Mouse (Mus musculus): ENCODE data around the gene Cotl1. TPM values are rescaled to one million over a fixed set of nuclear protein-coding genes. Genes with fewer than 3 reads are reported as not detected.
A peak's percentile ranks its signal among the peaks of the same experiment; 100 is the strongest.

The Cotl1 gene
- total and polyA plus RNA-seq, 2 experiments from 2014 or later = 85.4 to 269 TPM

GRCm38 (mm10) chr8:119784676-119785075 lies 55.7 kb downstream of the Cotl1 start:
- no peak for ATAC-seq

GRCm38 (mm10) chr8:119784141-119784574 lies 56.2 kb downstream of the Cotl1 start:
- Histone ChIP-seq H3K9me3 (ENCODE audit: low read length) (no peaks in the 10 kb centered on the region), H3K36me3 (ENCODE audit: insufficient read depth, low read length) (no peaks in the 10 kb centered on the region), H3K4me1 (ENCODE audit: insufficient read depth, low read length) (no peaks in the 10 kb centered on the region), H3K27me3 (ENCODE audit: insufficient read depth, low read length) (no peaks in the 10 kb centered on the region), H3K4me2 (ENCODE audit: low read depth, low read length) (no peak overlapping the region), H3K9ac (replicated peaks; ENCODE audit: low read length) (no peak overlapping the region), H3K4me3 (ENCODE audit: low read length) (no peak overlapping the region), H3K27ac (no peak overlapping the region)
- ATAC-seq = no peak
- no peak for DNase-seq (ENCODE audit: low spot score)
- WGBS = 56% methylated on average over 9 of the region's 9 CpGs
- no peak for TF ChIP-seq CTCF (IDR thresholded peaks at IDR 0.05; ENCODE audit: low read depth)

More at GRCm38 (mm10) chr8:119784676-119785075, 55.7 kb downstream of the Cotl1 start:
- Histone ChIP-seq H3K9me3 (ENCODE audit: low read length) (no peaks in the 10 kb centered on the region), H3K36me3 (ENCODE audit: insufficient read depth, low read length) (no peaks in the 10 kb centered on the region), H3K4me3 (ENCODE audit: low read length) (no peak overlapping the region), H3K9ac (replicated peaks; ENCODE audit: low read length) (no peak overlapping the region), H3K4me1 (ENCODE audit: insufficient read depth, low read length) (no peaks in the 10 kb centered on the region), H3K27me3 (ENCODE audit: insufficient read depth, low read length) (no peaks in the 10 kb centered on the region), H3K4me2 (ENCODE audit: low read depth, low read length) (no peak overlapping the region), H3K27ac (no peak overlapping the region)
- no peak for TF ChIP-seq CTCF (IDR thresholded peaks at IDR 0.05; ENCODE audit: low read depth)
- WGBS = 56% methylated on average over 7 of the region's 7 CpGs
- no peak for DNase-seq (ENCODE audit: low spot score)

GRCm38 (mm10) chr8:119783579-119783978 lies 56.8 kb downstream of the Cotl1 start:
- TF ChIP-seq CTCF (IDR thresholded peaks at IDR 0.05; ENCODE audit: low read depth) = no peak
- Histone ChIP-seq H3K9ac (replicated peaks; ENCODE audit: low read length) (no peak overlapping the region), H3K9me3 (ENCODE audit: low read length) (no peaks in the 10 kb centered on the region), H3K4me3 (ENCODE audit: low read length) (no peak overlapping the region), H3K36me3 (ENCODE audit: insufficient read depth, low read length) (no peaks in the 10 kb centered on the region), H3K27me3 (ENCODE audit: insufficient read depth, low read length) (no peaks in the 10 kb centered on the region), H3K27ac (no peak overlapping the region), H3K4me1 (ENCODE audit: insufficient read depth, low read length) (peaks cover 3% of the 10 kb centered on the region; the same call in 1 of the 2 replicates), H3K4me2 (ENCODE audit: low read depth, low read length) (no peak overlapping the region)
- 82% methylated on average over 6 of the region's 6 CpGs for WGBS
- no peak for DNase-seq (ENCODE audit: low spot score)
- no peak for ATAC-seq

GRCm38 (mm10) chr8:119782715-119783114 lies 57.6 kb downstream of the Cotl1 start:
- WGBS = 4% methylated on average over 5 of the region's 5 CpGs
- DNase-seq (ENCODE audit: low spot score) (peak; percentile 92), ATAC-seq (no peak)
- Histone ChIP-seq H3K9ac (replicated peaks; ENCODE audit: low read length) (no peak overlapping the region), H3K4me3 (ENCODE audit: low read length) (no peak overlapping the region), H3K27ac (no peak overlapping the region), H3K27me3 (ENCODE audit: insufficient read depth, low read length) (no peaks in the 10 kb centered on the region), H3K36me3 (ENCODE audit: insufficient read depth, low read length) (no peaks in the 10 kb centered on the region), H3K9me3 (ENCODE audit: low read length) (no peaks in the 10 kb centered on the region), H3K4me2 (ENCODE audit: low read depth, low read length) (no peak overlapping the region), H3K4me1 (ENCODE audit: insufficient read depth, low read length) (peaks cover 7% of the 10 kb centered on the region; the same call in 1 of the 2 replicates)
- peak; percentile 98 for TF ChIP-seq CTCF (IDR thresholded peaks at IDR 0.05; ENCODE audit: low read depth)

- Histone ChIP-seq H3K4me1 (ENCODE audit: insufficient read depth, low read length) (peaks cover 16% of the 10 kb centered on the region; the same call in 1 of the 2 replicates), H3K4me3 (ENCODE audit: low read length) (no peak overlapping the region), H3K9ac (replicated peaks; ENCODE audit: low read length) (no peak overlapping the region), H3K4me2 (ENCODE audit: low read depth, low read length) (no peak overlapping the region), H3K27ac (no peak overlapping the region), H3K9me3 (ENCODE audit: low read length) (no peaks in the 10 kb centered on the region), H3K27me3 (ENCODE audit: insufficient read depth, low read length) (no peaks in the 10 kb centered on the region), H3K36me3 (ENCODE audit: insufficient read depth, low read length) (no peaks in the 10 kb centered on the region)
- WGBS = 77% methylated on average over 4 of the region's 4 CpGs
- DNase-seq (ENCODE audit: low spot score) (no peak), ATAC-seq (no peak)
- no peak for TF ChIP-seq CTCF (IDR thresholded peaks at IDR 0.05; ENCODE audit: low read depth)
Measured at GRCm38 (mm10) chr8:119781086-119781840, 59.1 kb downstream of the Cotl1 start.

DNA sequence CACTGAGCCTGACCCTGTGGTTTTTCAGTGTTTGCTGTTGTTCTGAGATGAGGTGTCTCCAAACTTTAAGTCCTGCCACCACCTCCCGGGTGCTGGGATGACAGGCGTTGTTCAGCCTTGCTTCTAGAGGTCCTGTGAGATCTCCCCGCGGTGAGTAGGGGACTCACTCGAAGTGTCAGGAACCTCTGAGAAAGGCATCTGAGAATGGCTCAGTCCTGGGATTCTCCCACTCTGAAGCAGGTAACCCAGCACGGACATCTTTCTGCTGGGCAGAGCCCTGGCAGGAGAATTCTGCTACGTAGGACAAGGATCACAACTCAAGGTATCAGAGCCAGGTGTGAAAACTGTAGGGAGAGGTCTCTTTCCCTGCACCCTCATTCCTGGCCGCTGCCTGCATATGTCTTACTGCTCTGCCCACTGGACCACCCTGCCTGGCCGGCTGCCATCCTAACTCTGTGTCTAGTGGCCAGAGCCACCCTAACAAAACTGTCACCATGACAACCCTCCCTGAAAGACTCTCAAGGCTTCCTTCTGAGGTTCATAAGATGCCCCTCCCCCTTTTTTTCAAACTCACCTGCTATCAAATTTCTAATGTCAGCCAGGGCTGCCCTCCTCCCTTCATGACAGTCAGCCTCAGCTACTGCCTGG lies 59.8 kb downstream of the Cotl1 start:
- no peak for ATAC-seq
- no peaks in the 10 kb centered on the region for H3K36me3 ChIP-seq (ENCODE audit: insufficient read depth, low read length)
- no peak overlapping the region for H3K9ac ChIP-seq (replicated peaks; ENCODE audit: low read length)
- no peak overlapping the region for H3K4me3 ChIP-seq (ENCODE audit: low read length)
- no peaks in the 10 kb centered on the region for H3K27me3 ChIP-seq (ENCODE audit: insufficient read depth, low read length)
- no peak for DNase-seq (ENCODE audit: low spot score)
- TF ChIP-seq CTCF (IDR thresholded peaks at IDR 0.05; ENCODE audit: low read depth) = no peak
- H3K9me3 ChIP-seq (ENCODE audit: low read length) = no peaks in the 10 kb centered on the region
- H3K27ac ChIP-seq = no peak overlapping the region
- peaks cover 16% of the 10 kb centered on the region; the same call in 1 of the 2 replicates for H3K4me1 ChIP-seq (ENCODE audit: insufficient read depth, low read length)
- 80% methylated on average over 9 of the region's 9 CpGs for WGBS
- H3K4me2 ChIP-seq (ENCODE audit: low read depth, low read length) = no peak overlapping the region

Measured in hindbrain, postnatal 0 days (tissue).